Mouse (Mus musculus): Measurements from ENCODE around the gene Rexo4.

DNA sequence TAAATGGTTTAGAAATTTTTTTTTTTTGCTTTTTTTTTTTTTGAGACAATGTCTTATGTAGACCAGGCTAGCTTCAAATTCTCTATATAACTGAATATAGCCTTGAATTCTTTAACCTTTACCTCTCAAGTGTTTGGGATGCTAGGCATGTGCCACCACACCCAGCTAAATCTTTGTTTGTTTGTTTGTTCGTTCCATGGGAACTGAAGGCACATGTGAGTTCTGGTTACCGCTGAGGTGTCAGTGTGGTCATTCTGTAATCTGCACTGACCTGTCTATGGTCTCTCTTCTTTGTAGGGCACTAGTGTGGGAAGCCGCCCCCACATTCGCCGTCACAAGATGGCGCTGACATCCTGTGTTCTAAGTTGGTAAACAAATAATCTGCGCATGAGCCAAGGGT is 33.8 kb upstream of the Rexo4 start:
- TF ChIP-seq CTCF (IDR thresholded peaks at IDR 0.05) (no peak), EP300 (IDR thresholded peaks at IDR 0.05; ENCODE audit: insufficient read depth, low read depth, low read length) (no peak), POLR2A (IDR thresholded peaks at IDR 0.05; ENCODE audit: insufficient read depth, low read depth, low read length) (no peak)

Measured in heart, adult 2 months (tissue).